Mouse (Mus musculus): ENCODE data around the gene Dennd1a.

- no peak for TF ChIP-seq CTCF (IDR thresholded peaks at IDR 0.05; ENCODE audit: low read depth, low read length)
- TF ChIP-seq POLR2A (IDR thresholded peaks at IDR 0.05; ENCODE audit: insufficient read depth, low read length), result no peak
- no peak for TF ChIP-seq EP300 (IDR thresholded peaks at IDR 0.05; ENCODE audit: insufficient read depth, low read depth, low read length)
Measured at GRCm38 (mm10) chr2:38192007-38192406, 95.2 kb downstream of the Dennd1a start.

Measured in ES-Bruce4 (cell line).